Mouse (Mus musculus) embryonic fibroblast, embryonic 13.5 days (primary cell): ENCODE data around the gene 5830473C10Rik.

ENCODE experiments used
- CTCF ChIP-seq: IDR thresholded peaks from 2 replicates; pipeline ENCODE4 v1.5.1; 2011; ENCODE audit warnings: mild to moderate bottlenecking, control low read depth, low read length, moderate library complexity, borderline replicate concordance; ENCODE audit not compliant: insufficient read depth
- POLR2A ChIP-seq: IDR thresholded peaks from 2 replicates; pipeline ENCODE4 v1.6.1; 2011; ENCODE audit warnings: low read depth, mild to moderate bottlenecking, control low read depth, low read length, moderate library complexity

GRCm38 (mm10) chr5:90621726-90622125, 60.8 kb downstream of the 5830473C10Rik start:
- TF ChIP-seq POLR2A = no peak
- no peak for TF ChIP-seq CTCF
